Mouse (Mus musculus) cerebellum, postnatal 4 days (tissue): ENCODE data around the gene Cebpz.

Experiments
- DNase-seq, 2 experiments: peaks; one replicate each; pipeline ENCODE4 v3.0.0; 2022; ENCODE audit warnings: low spot score in 2 of 2, mixed read lengths in 1 of 2

Gene Cebpz

DNA sequence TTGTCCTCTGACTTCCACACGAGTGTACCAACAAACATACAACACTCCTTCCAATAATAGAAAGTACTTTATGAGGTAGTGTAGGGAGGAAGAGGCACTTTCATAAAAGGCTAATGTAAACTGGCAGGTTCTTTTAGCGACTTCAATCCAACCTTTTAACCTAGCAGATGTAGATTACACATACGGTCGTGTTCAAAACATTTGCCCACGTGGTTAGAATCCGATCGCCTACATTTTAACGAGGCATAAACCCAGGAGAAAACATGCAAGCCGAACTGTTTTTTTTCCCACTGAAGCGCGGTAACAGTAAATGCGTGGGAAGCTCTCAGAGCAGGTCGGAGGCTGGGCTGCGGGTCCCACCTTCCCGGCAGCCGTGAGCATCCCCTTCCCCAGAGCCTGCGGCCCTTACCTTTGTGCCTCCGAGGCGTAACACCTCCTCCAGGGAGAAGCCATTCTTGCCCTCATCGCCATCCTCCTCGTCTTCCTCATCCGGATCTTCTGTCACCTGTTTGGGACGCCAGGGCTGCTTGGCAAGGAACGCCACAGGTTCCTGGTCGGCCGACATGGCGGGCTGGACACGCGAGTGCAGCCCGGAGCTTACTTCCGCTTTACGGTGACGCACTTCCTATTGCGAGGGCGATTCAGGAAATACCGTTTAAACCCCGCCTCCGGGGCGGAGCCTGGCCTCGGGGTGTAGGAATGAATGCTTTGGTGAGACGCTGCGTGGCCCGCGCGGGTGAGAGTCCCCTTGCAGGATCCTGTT is at the start of gene Cebpz, which contains the start of gene Ndufaf7:
Gene Cebpz, minus strand, starts transcription at position 601 of the 763 bp plus-strand sequence.
Gene Ndufaf7, plus strand, starts transcription at position 671 of the 763 bp plus-strand sequence.
- DNase-seq, result peak; percentile 90 to 93

DNA sequence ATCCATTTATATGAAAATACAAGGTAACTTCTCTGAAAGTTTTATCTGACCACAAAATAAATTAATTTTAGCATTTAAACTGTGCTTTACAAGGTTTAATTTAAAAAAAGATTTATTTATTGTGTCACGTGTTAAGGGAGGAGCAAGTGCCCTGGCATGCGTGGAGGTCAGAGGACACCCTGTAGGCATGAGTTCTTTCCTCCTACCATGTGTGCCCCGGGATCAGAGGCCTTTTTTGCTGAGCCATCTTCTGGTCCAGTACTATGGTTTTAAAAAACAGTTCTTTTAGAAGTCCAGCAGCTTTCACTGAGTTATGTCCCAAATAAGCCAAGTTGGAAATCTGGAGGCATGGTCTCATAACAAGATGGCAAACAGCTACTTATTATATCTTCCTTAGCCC is 46.9 kb upstream of the Cebpz start:
- DNase-seq, result no peak

DNA sequence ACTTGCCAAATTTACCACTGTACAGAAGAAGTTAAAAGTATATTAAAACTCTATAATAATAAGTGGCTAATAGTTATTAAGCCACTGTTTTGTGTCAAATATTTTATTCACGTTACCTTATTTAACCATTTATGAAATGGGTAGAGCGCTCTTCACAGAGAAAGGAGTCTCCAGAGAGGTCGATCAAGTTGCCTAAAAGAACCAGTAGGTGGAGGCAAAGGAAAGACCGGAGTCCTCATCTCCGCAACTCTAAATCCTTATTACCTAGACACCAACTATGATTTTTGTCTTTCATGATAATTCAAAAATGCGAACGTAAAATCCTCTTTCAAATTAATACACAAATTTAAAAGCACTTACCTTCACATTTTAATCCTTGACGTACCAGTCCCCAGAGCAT is 46.3 kb upstream of the Cebpz start:
- no peak for DNase-seq

GRCm38 (mm10) chr17:78968500-78968899 is 31.6 kb upstream of the Cebpz start:
- DNase-seq, result no peak

DNA sequence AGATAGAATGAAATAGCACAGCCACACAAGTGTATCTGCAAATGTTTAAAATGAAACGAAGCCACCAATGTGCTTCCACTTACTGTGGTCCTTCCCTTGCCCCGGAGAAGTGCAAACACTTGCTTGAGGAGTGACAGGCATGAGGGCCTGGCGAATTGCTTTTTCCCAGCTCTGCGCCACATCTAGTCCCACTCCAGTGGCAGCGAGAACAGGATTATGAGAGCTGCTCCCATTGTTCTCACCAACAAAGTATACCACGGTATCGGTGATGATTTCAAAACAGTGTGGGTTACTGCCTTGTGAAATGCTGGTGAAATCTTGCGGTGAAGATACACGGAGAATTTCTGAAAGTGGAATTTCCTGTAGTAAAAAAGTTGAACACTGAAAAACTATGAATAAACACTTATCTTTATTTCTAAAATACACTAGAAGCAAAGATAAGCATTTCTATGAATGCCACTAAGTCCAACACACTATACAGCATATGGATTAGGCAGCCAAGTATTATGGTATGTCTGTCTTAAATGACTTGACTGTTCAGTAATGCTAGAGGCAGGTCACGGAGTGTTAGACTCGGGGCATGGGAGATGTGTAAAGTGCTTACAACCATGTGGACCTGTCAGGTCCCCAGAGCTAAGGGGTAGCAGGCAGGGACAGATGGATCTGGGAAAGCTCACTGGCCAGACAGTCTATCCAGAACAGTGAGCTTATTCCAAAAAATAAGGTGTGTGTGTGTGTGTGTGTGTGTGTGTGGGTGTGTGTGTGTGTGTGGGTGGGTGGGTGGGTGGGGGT is 29.4 kb upstream of the Cebpz start:
- no peak for DNase-seq

DNA sequence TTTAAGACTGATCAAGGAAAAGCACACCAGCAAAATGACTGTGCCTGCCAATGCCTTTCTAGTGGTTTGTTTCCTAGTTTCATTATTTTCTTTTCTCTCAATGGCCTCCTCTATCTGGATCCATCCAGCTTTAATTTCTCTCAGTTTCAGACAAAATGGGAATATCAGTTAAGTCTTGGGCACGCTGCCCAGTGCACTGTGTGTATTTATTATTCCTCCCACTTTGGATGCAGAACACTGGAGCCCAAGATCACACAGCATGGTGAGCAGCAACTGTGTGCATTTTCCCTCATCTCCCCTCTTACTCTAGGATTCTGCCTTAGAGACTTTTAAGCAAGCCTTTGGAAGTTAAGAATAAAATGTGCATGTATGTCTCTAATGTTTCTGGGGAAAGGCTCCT is 27.5 kb upstream of the Cebpz start:
- DNase-seq, result no peak

DNA sequence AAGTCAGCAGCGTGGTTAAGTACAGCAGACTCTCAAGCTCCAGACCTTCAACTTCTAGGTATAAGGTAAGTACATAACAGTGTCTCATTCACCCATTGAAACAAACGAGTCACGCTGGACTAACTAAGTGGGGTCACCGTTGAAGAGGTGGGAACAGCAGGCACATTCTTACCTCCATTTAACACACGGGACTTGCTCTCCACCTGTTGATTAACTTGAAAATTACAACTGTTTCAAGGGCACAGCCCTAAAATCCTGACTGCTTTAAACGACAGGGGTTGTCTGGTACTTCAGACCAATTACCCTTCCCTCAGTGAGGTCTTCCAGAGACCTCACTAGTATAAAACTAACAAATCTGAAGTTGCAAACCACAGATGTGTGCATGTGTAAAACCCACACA is 22.6 kb upstream of the Cebpz start:
- DNase-seq, result no peak

DNA sequence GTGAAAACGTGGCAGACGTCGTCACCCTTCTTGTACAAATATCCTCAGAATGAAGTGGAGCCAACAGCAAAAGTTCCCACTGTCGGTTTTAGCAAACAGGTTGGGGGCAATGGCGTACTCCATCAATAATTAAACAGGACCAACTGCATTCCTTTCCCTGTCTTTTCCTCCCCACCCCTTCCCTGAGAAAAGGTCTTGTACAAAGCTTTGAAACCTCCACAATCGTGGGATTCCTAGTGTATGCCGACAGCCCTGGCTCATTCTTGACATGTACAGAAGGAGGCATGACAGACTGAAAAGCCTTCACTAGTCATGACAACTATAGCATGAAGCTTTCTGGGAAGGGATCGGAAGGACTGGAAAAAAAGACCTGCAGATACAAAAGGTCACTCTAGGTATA is 16.4 kb upstream of the Cebpz start:
- no peak for DNase-seq

DNA sequence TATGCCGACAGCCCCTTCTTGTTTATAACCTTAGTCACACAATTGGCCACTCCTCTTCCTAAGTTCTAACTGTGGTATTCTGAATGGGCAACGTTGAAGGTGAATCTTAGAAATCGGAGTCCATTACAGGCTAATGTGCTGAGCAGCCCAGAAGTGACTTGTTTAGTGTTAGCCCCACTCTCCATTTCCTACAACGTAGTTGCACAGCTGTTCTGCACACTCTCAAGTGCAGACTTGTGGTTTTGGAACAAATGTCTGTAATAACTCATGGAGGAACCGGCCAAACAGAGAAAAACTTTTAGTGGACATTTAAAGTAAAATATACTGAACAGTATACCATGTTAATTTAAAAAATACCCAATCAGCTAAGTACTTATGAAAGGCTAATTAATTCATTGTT is 15.2 kb upstream of the Cebpz start:
- DNase-seq, result no peak

DNA sequence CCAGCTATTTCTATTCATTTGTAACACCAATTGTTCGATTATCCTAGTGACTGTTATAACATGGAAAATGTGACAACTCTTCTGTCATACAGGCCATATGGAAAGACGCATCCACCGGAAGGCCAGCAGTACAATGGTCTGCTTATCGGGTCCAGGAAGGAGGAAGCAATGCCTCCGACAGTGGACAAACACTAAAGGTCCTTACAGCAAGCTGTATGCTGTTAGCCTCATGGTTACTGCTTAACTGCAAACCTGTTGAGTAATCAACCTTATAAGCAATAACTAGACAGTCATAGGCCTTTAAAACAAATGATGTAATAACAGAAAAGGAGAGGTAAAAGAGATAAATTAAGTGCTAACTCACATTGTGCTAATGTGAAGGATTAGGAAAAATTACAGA is 14.4 kb upstream of the Cebpz start:
- no peak for DNase-seq

DNA sequence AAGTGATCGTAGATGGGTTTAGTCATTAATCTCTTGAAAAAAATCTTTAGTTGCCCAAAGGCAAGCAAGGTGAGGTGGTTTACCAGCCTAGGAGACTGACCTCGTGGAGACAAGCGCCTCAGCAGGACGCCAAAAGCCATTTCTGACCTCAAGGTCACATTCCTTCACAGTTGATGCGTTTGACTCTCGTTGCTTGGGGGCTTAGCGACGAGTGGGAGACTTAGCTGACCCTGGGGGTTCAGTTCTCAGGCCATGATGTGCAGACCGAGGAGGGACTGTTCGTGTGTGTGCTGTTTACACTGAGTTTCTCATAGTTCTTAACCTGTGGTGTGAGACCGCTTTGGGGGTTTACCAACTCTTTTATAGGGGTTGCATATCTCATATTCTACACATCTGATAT is 5.7 kb upstream of the Cebpz start:
- DNase-seq, result no peak

GRCm38 (mm10) chr17:78938927-78939326 is 2.1 kb upstream of the Cebpz start:
- DNase-seq, result no peak

GRCm38 (mm10) chr17:78937229-78937853 is 475 bp upstream of the Cebpz start:
- no peak for DNase-seq

DNA sequence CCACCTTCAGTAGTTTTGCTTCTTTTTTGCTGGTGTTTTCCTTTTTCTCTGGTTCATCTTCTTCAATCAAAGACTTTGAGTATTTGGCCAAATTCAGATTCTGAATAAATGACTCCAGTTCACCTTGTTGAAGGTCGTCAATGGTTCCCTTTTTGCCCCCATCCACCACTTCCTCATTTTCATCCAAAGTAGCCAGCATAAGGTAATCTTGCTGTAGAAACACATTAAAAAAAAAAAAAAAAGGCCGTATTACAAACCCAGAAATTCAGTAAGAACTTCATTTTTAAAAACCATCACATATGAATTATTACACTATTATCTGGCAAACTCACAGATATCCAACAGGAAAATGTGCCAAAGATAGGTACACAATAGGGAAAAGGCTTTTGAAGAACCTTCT is 1.0 kb downstream of the Cebpz start:
- no peak for DNase-seq

DNA sequence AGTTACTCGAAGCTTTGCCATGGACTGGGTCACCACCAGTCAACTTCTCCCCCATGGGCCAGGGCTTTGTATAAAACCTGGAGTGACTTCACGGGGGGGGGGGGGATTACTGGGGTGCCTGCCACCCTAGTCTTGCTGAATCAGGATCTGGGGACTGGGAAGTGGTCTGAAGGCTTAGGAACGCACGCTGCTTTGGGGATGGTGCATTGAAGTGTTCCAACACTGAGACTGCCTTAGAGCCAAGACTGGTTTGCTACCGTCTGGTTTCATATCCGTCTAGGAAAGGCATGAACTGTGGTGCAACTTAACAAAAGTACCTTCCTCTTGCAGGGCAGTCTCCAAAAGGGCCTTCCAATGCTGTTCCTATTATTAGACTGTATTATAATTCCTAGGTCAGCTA is 19.2 kb downstream of the Cebpz start:
- DNase-seq, result no peak

DNA sequence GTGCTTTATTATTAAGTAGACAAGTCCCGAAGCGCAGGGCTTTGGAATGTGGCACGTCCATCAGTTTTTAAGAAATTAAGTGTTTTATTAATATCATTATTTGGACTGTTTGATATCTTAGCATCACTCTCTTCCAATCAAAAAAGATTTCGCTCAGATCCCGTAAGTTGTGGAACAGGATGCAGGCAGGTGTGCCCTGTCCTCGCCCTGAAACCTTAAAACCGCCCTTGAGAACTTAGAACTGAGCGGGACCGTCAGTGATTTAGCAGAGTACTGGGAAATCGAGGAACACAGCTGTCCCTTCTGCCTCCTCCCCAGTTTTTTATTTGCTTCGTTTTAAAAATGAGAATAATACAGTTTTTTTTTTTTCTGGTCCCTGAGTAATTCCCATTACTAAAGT is 20.0 kb downstream of the Cebpz start:
- DNase-seq, result no peak

GRCm38 (mm10) chr17:78916369-78916813 is 20.5 kb downstream of the Cebpz start, which contains the start of gene Cebpzos:
TSS of gene Cebpzos (plus strand) at chr17:78916500.
- DNase-seq, result peak; percentile 72 to 76

GRCm38 (mm10) chr17:78915772-78916171 is 21.1 kb downstream of the Cebpz start:
- no peak for DNase-seq

GRCm38 (mm10) chr17:78913921-78914320 is 22.9 kb downstream of the Cebpz start:
- no peak for DNase-seq

GRCm38 (mm10) chr17:78912861-78913281 is 24.0 kb downstream of the Cebpz start:
- peak in 1 of 2 experiments; percentile 47 for DNase-seq

DNA sequence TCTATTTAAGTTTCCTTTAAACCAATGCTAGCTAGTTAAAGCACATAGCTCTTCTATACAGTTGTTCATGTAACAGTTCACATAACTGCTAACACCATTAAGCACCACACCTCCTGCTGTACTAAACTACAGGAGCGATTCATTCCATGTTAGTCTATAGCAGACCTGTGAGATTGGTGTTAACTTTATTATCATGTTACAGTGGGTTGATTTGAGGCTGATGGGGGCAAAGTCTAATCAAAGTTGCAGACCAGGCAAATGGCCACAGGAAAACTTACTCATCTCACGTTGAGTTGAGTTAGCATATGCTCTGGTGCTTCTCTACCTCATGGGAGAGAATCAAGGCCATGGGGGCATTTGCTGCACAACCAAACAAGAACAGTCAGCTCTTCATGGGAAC is 27.5 kb downstream of the Cebpz start:
- no peak for DNase-seq

DNA sequence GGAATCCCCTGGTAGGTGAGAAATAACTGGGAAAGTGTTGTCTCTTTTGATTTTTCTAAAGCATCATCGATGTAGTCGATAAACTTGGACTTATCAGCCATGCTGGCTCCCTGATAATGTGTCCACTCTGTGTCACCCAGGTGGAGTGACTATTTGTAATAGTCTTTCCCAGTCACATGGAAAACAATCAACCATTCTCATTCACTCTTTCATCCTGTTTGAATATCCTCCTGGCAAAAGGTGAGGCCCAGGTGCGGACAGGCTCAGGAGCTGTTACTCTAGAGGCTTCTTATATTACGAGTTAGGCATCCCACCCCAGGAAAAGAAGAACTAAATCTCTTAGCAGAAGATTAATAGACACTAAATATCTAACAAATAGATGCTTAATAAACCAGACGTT is 30.0 kb downstream of the Cebpz start, which contains the start of gene Sult6b1:
Gene Sult6b1, minus strand, starts transcription at position 101 of the 400 bp plus-strand sequence.
- DNase-seq, result no peak
